Mouse (Mus musculus) ES-E14 (cell line): ENCODE results near the gene Nsun2. TPM values are rescaled to one million over a fixed set of nuclear protein-coding genes. Genes with fewer than 3 reads are reported as not detected.

Experiments used
- DNase-seq: peaks from one replicate; pipeline ENCODE4 v3.0.0-alpha.2; 2013; ENCODE audit warnings: low read depth, low spot score
- H3K27ac ChIP-seq: 2 replicates; pipeline ENCODE4 v1.5.1; 2012; ENCODE audit warnings: low read depth, mild to moderate bottlenecking, low read length, moderate library complexity, mixed read lengths; ENCODE audit not compliant: poor library complexity, insufficient read depth, severe bottlenecking
- H3K36me3 ChIP-seq: 2 replicates; pipeline ENCODE4 v1.6.1; 2012; ENCODE audit warnings: mild to moderate bottlenecking, low read length, moderate library complexity, mixed read lengths; ENCODE audit not compliant: control insufficient read depth, poor library complexity, insufficient read depth, severe bottlenecking
- H3K4me1 ChIP-seq, 2 experiments: fragments of 150-350 bp in 1 of 2; sonication (generic) in 1 of 2; 2 replicates each; pipeline ENCODE4 v1.6.1; 2012; ENCODE audit warnings: low read length in 2 of 2, mild to moderate bottlenecking in 1 of 2, mixed read lengths in 1 of 2; ENCODE audit not compliant: control insufficient read depth in 2 of 2, insufficient read depth in 2 of 2, poor library complexity in 1 of 2
- H3K4me3 ChIP-seq, 2 experiments: fragments of 150-350 bp in 1 of 2; sonication (generic) in 1 of 2; 2 replicates each; pipeline ENCODE4 v1.5.1; 2012; ENCODE audit warnings: low read length in 2 of 2, low read depth in 1 of 2, mild to moderate bottlenecking in 1 of 2, mixed read lengths in 1 of 2; ENCODE audit not compliant: insufficient read depth in 1 of 2, poor library complexity in 1 of 2, severe bottlenecking in 1 of 2
- H3K9ac ChIP-seq: 2 replicates; pipeline ENCODE4 v1.6.1; 2012; ENCODE audit warnings: low read depth, mild to moderate bottlenecking, low read length, mixed read lengths; ENCODE audit not compliant: poor library complexity, insufficient read depth, severe bottlenecking
- H3K9me3 ChIP-seq: fragments of 150-350 bp; sonication (generic); 2 replicates; pipeline ENCODE4 v1.6.1; 2012; ENCODE audit warnings: low read depth, mild to moderate bottlenecking, low read length; ENCODE audit not compliant: control insufficient read depth, insufficient read depth
- CHD2 ChIP-seq: IDR thresholded peaks from 2 replicates; pipeline ENCODE4 v1.6.1; 2014; ENCODE audit warnings: mild to moderate bottlenecking, low read depth, low read length, inconsistent platforms
- HCFC1 ChIP-seq: IDR thresholded peaks from 2 replicates; pipeline ENCODE4 v1.6.1; 2012; ENCODE audit warnings: low read length, inconsistent platforms, borderline replicate concordance; ENCODE audit not compliant: insufficient read depth
- MAFK ChIP-seq: IDR thresholded peaks from 2 replicates; pipeline ENCODE4 v1.6.1; 2014; ENCODE audit warnings: mild to moderate bottlenecking, low read depth, low read length, inconsistent platforms; ENCODE audit not compliant: insufficient read depth
- ZC3H11A ChIP-seq: IDR thresholded peaks from 2 replicates; pipeline ENCODE4 v1.6.1; 2012; ENCODE audit warnings: low read depth, mild to moderate bottlenecking, inconsistent platforms, low read length, borderline replicate concordance
- ZNF384 ChIP-seq: IDR thresholded peaks from 2 replicates; pipeline ENCODE4 v1.6.1; 2012; ENCODE audit warnings: low read depth, low read length, inconsistent platforms
- in situ Hi-C, 2 experiments: fragments of 600-800 bp; cut with MboI; formaldehyde crosslinking; loops; one replicate each; pipeline ENCODE4 v1.15.1; 2025; ENCODE audit warnings: low sequenced_read_pairs in 2 of 2, inconsistent platforms in 1 of 2; ENCODE audit not compliant: unreplicated experiment in 2 of 2
- total RNA-seq: library from RNA; depleted of rRNA; stranded (reverse); fragments of 300-350 nt; gene quantifications from 2 replicates; pipeline ENCODE4 v1.2.3, GENCODE M21; 2012

The Nsun2 gene
- total RNA-seq, 1 experiment: 220 TPM

- H3K4me1 ChIP-seq: peaks cover 0 to 8% of the 10 kb centered on the region in 2 experiments; a peak in 1 of 4 replicates
- no peak overlapping the region for H3K9ac ChIP-seq
- no peak overlapping the region for H3K27ac ChIP-seq
- H3K36me3 ChIP-seq: no peaks in the 10 kb centered on the region
- no peak for TF ChIP-seq ZC3H11A
- TF ChIP-seq CHD2: no peak
- no peak for TF ChIP-seq MAFK
- TF ChIP-seq HCFC1: no peak
- no peak for TF ChIP-seq ZNF384
- no peak overlapping the region for H3K4me3 ChIP-seq
- DNase-seq: no peak
- H3K9me3 ChIP-seq: no peaks in the 10 kb centered on the region
- in situ Hi-C loops: no loop called here
Observed at GRCm38 (mm10) chr13:69558098-69558660, 24.6 kb downstream of the Nsun2 start.

- no peaks in the 10 kb centered on the region for H3K9me3 ChIP-seq
- H3K4me1 ChIP-seq: peaks cover 0 to 8% of the 10 kb centered on the region in 2 experiments; a peak in 1 of 4 replicates
- H3K4me3 ChIP-seq: no peak overlapping the region
- no peak overlapping the region for H3K9ac ChIP-seq
- no peak for TF ChIP-seq MAFK
- H3K36me3 ChIP-seq: no peaks in the 10 kb centered on the region
- in situ Hi-C loops: no loop called here
- DNase-seq: no peak
- no peak overlapping the region for H3K27ac ChIP-seq
Observed at GRCm38 (mm10) chr13:69559291-69559961, 25.9 kb downstream of the Nsun2 start.

- in situ Hi-C loops: no loop called here
- TF ChIP-seq ZC3H11A (no peak), ZNF384 (no peak), MAFK (no peak)
Observed at GRCm38 (mm10) chr13:69562004-69562403, 28.5 kb downstream of the Nsun2 start.

DNA sequence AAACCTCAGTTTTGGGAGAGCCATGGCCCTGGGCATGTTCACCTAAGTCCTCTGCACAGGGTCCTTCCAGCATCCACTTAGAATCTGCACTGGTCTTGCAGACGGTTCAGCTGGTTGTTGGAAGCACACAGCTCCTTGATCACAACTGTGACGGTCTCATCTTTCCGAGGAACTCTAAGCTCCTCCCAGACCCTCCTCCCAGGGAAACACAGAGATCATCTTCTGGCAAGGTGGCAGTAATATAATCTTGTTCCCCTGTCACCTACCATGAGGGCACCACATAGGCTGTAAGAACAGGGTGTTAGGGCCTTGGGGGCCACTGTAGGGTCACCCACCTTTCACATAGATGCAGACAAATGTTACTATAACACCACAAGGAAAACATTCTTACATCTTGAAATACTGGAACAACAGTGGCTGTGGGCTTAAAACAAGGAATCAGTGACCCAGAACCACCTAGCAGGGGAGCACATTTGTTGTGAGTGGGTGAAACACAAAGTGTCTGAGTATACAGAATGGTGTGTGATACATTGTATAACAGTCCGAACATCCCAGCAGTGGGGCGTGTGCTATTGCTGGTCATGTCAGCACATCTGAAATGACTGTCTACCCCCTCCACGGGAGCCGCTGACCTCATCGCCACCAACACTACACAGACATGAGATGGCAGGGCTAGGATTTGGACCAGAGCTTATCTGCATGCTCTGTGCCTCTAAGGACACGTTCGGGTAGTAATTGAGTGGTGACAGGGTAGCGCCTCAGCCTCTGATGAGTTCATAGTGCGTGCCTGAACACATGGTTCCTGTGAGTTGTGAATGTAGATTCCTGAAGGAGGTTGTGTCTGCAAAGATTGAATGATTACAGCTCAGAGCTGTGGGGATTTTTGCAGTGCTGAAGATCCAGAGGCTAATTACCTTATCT is 29.4 kb downstream of the Nsun2 start:
- TF ChIP-seq MAFK: no peak
- TF ChIP-seq ZC3H11A: no peak
- no peak for TF ChIP-seq HCFC1
- TF ChIP-seq ZNF384: no peak
- TF ChIP-seq CHD2: no peak
- H3K9me3 ChIP-seq: no peaks in the 10 kb centered on the region
- in situ Hi-C loops: no loop called here
- no peak for DNase-seq
- H3K27ac ChIP-seq: no peak overlapping the region
- no peaks in the 10 kb centered on the region for H3K36me3 ChIP-seq
- H3K4me1 ChIP-seq: no peaks in the 10 kb centered on the region
- no peak overlapping the region for H3K9ac ChIP-seq
- H3K4me3 ChIP-seq: no peak overlapping the region

More at GRCm38 (mm10) chr13:69562004-69562403, 28.5 kb downstream of the Nsun2 start:
- no peak overlapping the region for H3K27ac ChIP-seq
- no peaks in the 10 kb centered on the region for H3K36me3 ChIP-seq
- H3K4me1 ChIP-seq: no peaks in the 10 kb centered on the region
- no peak for DNase-seq
- no peak overlapping the region for H3K9ac ChIP-seq
- H3K4me3 ChIP-seq: no peak overlapping the region
- no peaks in the 10 kb centered on the region for H3K9me3 ChIP-seq
